Mouse (Mus musculus): ENCODE measurements around the gene Erich3.

The Erich3 gene

DNA sequence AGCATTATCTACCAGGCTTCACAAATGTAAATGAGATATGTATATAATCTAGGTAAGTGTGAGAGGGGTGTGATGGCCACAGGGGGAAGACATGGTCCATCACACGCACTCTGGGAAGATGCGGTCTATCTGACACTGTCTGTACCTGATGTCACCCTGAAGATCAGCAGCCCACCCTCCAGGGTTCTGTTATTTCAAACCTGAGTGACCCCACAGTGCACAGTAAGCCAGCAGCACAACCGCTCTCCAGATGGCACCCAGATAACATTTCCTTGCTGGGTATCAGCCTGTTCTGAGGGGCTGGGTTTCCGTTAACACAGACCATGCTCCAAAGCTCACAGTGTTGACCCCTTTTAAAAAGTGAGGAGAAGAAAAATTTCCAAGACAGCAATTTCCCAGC lies 102.7 kb downstream of the Erich3 start:
- DNase-seq (ENCODE audit: low spot score) = no peak

GRCm38 (mm10) chr3:154771651-154772050 lies 108.0 kb downstream of the Erich3 start:
- DNase-seq (ENCODE audit: low spot score) = no peak

GRCm38 (mm10) chr3:154778836-154779595 lies 115.4 kb downstream of the Erich3 start:
- DNase-seq (ENCODE audit: low spot score) = peak; percentile 3

- DNase-seq (ENCODE audit: low spot score) = no peak
Measured at GRCm38 (mm10) chr3:154786354-154786753, 122.7 kb downstream of the Erich3 start.

GRCm38 (mm10) chr3:154787611-154788010 lies 124.0 kb downstream of the Erich3 start:
- no peak for DNase-seq (ENCODE audit: low spot score)

GRCm38 (mm10) chr3:154793571-154793970 lies 129.9 kb downstream of the Erich3 start:
- no peak for DNase-seq (ENCODE audit: low spot score)

DNA sequence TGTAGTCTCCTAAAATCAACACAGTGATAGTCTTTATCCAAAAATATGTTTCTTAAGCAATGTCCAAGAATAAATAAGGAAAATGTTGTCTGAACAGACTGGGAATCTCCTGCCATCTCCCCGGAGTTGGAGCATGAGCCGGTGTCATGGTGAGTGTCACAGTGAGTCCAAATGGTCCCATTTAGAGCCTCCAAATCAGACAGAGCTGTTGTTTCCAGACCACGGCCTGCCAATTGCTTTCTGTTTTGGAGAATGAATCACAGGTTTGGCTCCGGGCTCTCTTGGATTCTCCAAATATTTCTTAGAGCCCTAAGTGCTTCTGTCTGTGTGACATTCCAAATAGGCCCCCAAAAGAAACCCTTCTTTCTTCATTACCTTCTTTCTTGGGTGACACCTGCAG lies 135.1 kb downstream of the Erich3 start:
- no peak for DNase-seq (ENCODE audit: low spot score)

- DNase-seq (ENCODE audit: low spot score) = no peak
Measured at GRCm38 (mm10) chr3:154800454-154800853, 136.8 kb downstream of the Erich3 start.

DNA sequence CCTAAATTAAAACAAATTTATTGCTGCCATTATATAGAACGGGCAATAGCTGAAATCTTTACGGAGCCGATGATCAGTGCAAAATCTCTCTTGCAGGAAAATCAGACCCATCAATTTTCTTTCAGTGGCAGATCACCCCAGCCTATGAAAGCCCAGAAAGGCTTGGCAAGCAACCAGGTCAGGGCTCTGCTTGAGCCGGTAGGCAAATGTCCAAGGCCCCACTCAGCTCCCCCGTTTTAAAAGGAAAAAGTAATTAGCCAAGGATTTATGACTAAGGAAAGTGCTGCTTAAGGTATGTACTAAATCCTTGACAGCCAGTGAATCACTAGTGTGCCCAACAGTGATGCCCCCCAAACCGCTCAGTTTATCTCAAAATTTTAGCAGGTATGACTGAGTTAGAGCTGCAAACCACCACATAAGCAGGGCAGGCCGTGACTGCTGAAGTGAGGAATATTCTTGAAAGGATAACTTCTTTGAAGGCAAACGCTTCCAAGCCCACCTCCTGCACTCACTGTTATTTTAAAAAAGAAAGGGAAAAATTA lies 137.3 kb downstream of the Erich3 start:
- no peak for DNase-seq (ENCODE audit: low spot score)

DNA sequence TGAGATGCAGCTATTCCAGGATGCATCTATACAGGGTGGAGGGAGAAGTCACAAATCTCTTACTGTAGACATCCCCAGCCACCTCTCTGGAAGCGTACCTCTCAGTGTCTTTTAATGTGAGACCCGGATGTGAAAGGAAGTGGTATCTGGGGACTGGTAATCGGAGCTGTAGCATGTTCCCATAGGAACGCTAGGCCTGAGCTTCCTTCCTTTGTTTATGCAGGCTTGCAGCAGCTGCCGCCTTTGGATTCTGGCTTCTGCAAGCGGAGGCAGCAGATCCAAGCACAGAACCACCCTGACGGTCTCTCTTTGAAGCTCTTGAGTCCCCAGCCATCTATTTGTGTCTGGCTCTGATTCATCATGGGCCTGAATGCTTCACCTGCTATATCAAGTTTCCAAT lies 143.0 kb downstream of the Erich3 start:
- DNase-seq (ENCODE audit: low spot score) = peak; percentile 63

DNA sequence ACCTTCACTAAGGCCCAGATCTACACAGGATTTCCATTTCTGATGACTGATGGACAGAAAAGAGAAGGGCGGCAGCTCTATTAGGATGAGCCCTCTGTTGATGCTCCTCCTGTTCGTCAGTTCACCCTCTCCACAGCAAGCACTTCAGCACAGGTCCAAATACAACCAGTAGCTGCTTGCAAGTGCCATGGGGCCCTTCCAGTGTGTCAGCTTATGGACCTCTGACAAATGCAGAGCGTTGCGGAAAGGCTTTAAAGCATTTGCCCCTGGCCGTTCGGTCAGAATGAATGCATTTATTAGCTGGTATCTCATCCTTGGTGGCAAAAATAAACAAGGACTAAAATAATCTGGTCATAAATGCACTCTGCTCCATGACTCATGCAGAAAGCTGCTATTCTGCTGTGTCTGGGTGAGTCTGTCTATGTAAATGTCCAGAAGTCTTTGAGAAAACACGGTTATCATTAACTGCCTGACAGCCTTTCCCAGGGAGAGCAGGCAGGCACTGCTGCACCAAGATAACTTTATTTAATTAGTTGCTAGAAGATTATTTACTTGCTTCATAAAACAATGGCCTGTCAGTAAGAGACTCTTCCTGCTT lies 146.7 kb downstream of the Erich3 start:
- DNase-seq (ENCODE audit: low spot score) = no peak

GRCm38 (mm10) chr3:154811281-154811680 lies 147.6 kb downstream of the Erich3 start:
- DNase-seq (ENCODE audit: low spot score) = no peak

- no peak for DNase-seq (ENCODE audit: low spot score)
Measured at GRCm38 (mm10) chr3:154811833-154812232, 148.2 kb downstream of the Erich3 start.

- no peak for DNase-seq (ENCODE audit: low spot score)
Measured at GRCm38 (mm10) chr3:154812893-154813292, 149.2 kb downstream of the Erich3 start.

- DNase-seq (ENCODE audit: low spot score) = no peak
Measured at GRCm38 (mm10) chr3:154815606-154816005, 151.9 kb downstream of the Erich3 start.

DNA sequence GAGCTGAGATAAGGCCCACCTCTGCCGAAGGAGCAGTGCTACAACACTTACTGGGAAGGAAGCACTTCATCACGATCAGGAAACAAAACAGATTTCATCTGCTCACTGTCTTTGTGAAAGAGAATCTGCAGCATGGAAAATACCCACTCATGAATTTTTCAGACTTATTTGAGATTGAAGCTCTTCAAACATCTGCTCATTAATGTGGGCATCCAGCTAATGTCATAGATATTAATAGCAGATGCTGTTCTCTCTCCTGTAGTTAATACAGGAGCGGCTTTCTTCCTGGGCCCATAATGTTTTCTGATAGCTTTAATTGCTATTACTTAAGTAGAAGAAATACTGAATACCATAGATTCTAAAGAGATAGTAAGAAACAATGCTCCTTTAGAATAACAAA lies 152.6 kb downstream of the Erich3 start:
- no peak for DNase-seq (ENCODE audit: low spot score)

DNA sequence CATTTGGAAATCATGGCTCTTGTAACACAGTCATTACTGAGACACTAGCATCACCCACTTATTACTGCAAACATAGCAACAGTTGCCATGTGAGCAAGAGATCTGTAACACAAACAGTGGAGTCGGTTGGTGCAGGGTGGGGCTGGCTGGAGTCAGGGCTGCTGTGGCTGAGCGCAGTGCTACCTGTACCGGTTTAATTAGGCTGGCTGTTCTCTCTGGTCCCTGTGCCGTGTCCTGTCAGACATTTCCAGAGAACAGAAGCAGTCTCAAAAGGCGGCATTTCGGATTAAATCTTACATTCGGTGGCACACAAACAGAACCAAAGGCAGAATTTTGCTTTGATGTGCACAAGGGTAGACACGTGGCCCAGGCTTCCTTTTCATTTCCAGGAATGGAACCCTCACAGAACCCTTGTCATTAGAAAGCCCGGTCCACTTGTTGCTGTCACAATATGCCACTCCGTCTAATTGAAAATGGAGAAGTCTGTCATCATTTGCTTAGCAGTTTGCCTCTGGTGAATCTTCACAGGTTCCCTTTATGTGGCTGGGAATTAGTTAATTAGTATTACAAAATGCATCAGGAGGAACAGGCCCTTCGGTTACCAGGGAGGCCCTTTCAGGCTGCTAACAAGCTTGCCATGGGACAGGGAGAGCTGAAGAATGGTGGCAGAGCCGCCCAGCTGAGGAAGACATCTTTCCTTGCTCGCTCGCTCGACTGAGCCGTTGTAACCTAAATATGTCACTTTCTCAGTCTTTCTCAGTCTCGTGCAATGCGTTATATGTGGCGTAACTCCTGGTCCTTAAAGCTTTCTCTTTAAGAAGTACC lies 153.4 kb downstream of the Erich3 start:
- peak; percentile 51 for DNase-seq (ENCODE audit: low spot score)

All from embryo, embryonic 10.5 days (tissue).